8 mouse cellular contexts compared by ENCODE assay signal in the genomic region with DNA sequence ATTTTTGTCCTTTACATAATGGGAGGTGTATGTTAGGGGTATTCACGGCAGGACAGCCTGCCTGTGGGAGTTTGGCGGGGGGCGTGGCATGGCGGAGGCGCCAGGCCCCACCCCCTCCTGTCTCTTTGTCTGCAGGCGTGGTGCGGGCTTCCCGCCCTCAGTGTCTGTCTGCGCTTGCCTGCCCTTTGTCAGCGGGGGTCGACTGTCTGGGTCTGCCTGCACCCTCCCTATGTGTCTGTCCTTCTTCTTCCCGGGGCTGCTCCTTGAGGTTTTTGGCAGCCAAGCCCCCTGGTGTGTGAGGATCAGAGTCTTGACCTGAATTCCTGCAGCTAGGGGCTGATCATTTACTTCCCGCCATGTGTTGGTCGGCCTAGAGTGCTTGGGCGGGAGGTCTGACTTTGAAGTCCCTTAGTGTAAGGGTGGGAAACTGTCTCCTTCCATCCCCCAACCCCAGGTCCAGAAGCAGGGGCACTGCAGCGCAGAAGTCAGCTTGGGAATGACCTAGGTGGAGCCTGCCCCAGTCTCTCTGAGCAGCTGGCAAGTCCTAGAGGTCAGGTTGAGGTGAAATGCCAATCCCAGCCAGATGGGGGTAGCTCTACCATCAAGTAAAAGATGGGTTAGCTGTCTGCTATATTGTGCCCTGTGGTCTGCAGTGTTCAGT. TPM values are rescaled to one million over a fixed set of nuclear protein-coding genes. Genes with fewer than 3 reads are reported as not detected.
DNase-seq lines count a peak whose midpoint lies in the region; ATAC-seq and TF ChIP-seq lines count a peak whose summit lies in the region.

No protein-coding gene starts in this region.

- peak overlapping the region; percentile 79 for H3K9ac ChIP-seq in hindbrain, embryonic 11.5 days (ENCODE audit: low read depth, low read length)
- H3K9ac ChIP-seq in liver, embryonic 14.5 days (replicated peaks) = no peak overlapping the region
- H3K9ac ChIP-seq in neural tube, embryonic 15.5 days (replicated peaks) = peak overlapping the region; percentile 40

- DNase-seq in heart, embryonic 10.5 days (ENCODE audit: low spot score) = peak; percentile 87
- no peak for DNase-seq in heart, adult 9 months (ENCODE audit: low spot score in 2 of 2)
- DNase-seq in embryonic facial prominence, embryonic 10.5 days (ENCODE audit: low spot score) = peak; percentile 92
- DNase-seq in hindbrain, embryonic 11.5 days (ENCODE audit: low spot score) = peak; percentile 86
- no peak for DNase-seq in liver, embryonic 14.5 days (ENCODE audit: low read depth in 3 of 3, low spot score in 3 of 3)
- DNase-seq in layer of hippocampus, postnatal 25 days (ENCODE audit: extremely low spot score in 1 of 2, low spot score in 1 of 2) = no peak

- WGBS in heart, embryonic 10.5 days = 2% methylated on average over 16 of the region's 16 CpGs
- WGBS in embryonic facial prominence, embryonic 10.5 days = 1% methylated on average over 16 of the region's 16 CpGs
- WGBS in hindbrain, embryonic 11.5 days = 0% methylated on average over 16 of the region's 16 CpGs
- 12% methylated on average over 16 of the region's 16 CpGs for WGBS in liver, embryonic 14.5 days (ENCODE audit: insufficient replicate concordance)
- 2% methylated on average over 16 of the region's 16 CpGs for WGBS in neural tube, embryonic 15.5 days

- no peak for TF ChIP-seq EP300 in liver, embryonic 14.5 days (IDR thresholded peaks at IDR 0.05; ENCODE audit: low read depth)

- H3K4me1 ChIP-seq in heart, embryonic 10.5 days = peaks cover 71% of the 10 kb centered on the region
- peaks cover 74% of the 10 kb centered on the region for H3K4me1 ChIP-seq in embryonic facial prominence, embryonic 10.5 days
- peaks cover 22% of the 10 kb centered on the region; the same call in 1 of the 2 replicates for H3K4me1 ChIP-seq in hindbrain, embryonic 11.5 days (replicated peaks; ENCODE audit: control insufficient read depth, insufficient read depth, low read length)
- peaks cover 0 to 12% of the 10 kb centered on the region in 2 experiments; a peak in 2 of 4 replicates for H3K4me1 ChIP-seq in liver, embryonic 14.5 days (replicated peaks; ENCODE audit: control insufficient read depth in 2 of 2, insufficient read depth in 2 of 2, low read length in 1 of 2)
- H3K4me1 ChIP-seq in neural tube, embryonic 15.5 days = peaks cover 71% of the 10 kb centered on the region

- peaks cover 8% of the 10 kb centered on the region; the same call in 1 of the 2 replicates for H3K27me3 ChIP-seq in heart, embryonic 10.5 days (ENCODE audit: insufficient read depth, poor library complexity, severe bottlenecking)
- peaks cover 13% of the 10 kb centered on the region for H3K27me3 ChIP-seq in embryonic facial prominence, embryonic 10.5 days (replicated peaks; ENCODE audit: low read depth, poor library complexity, severe bottlenecking)
- no peaks in the 10 kb centered on the region for H3K27me3 ChIP-seq in hindbrain, embryonic 11.5 days (ENCODE audit: control insufficient read depth, insufficient read depth, low read length)
- peaks cover 26% of the 10 kb centered on the region for H3K27me3 ChIP-seq in liver, embryonic 14.5 days (ENCODE audit: control insufficient read depth, insufficient read depth, low read length)
- no peaks in the 10 kb centered on the region for H3K27me3 ChIP-seq in neural tube, embryonic 15.5 days (replicated peaks)

- peak; percentile 85 for ATAC-seq in hindbrain, embryonic 11.5 days (ENCODE audit: low FRiP score)
- peak; percentile 54; the same call in 1 of the 2 replicates for ATAC-seq in liver, embryonic 14.5 days (ENCODE audit: insufficient read depth)
- peak; percentile 42 for ATAC-seq in neural tube, embryonic 15.5 days (ENCODE audit: low FRiP score)
- no peak for ATAC-seq in monocyte, adult 5-6 weeks (replicated peaks; ENCODE audit: insufficient number of reproducible peaks, low FRiP score, low TSS enrichment, poor library complexity, severe bottlenecking)

- 0 out of 2 replicates have a peak, but pooled peaks have one; percentile 6 for TF ChIP-seq CTCF in liver, embryonic 14.5 days (IDR thresholded peaks at IDR 0.05; ENCODE audit: low read depth)

- peaks cover 7% of the 10 kb centered on the region; the same call in 1 of the 2 replicates for H3K36me3 ChIP-seq in heart, embryonic 10.5 days
- H3K36me3 ChIP-seq in embryonic facial prominence, embryonic 10.5 days (replicated peaks) = peaks cover 45% of the 10 kb centered on the region
- H3K36me3 ChIP-seq in hindbrain, embryonic 11.5 days (ENCODE audit: control insufficient read depth, insufficient read depth, low read length) = no peaks in the 10 kb centered on the region; the same call in 1 of the 2 replicates
- no peaks in the 10 kb centered on the region for H3K36me3 ChIP-seq in liver, embryonic 14.5 days (replicated peaks; ENCODE audit: control insufficient read depth, insufficient read depth, low read depth)
- peaks cover 10% of the 10 kb centered on the region for H3K36me3 ChIP-seq in neural tube, embryonic 15.5 days

- no peaks in the 10 kb centered on the region for H3K9me3 ChIP-seq in heart, embryonic 10.5 days
- no peaks in the 10 kb centered on the region for H3K9me3 ChIP-seq in embryonic facial prominence, embryonic 10.5 days
- no peaks in the 10 kb centered on the region for H3K9me3 ChIP-seq in hindbrain, embryonic 11.5 days (ENCODE audit: control insufficient read depth, low read length)
- no peaks in the 10 kb centered on the region for H3K9me3 ChIP-seq in liver, embryonic 14.5 days (ENCODE audit: control insufficient read depth, low read length)
- H3K9me3 ChIP-seq in neural tube, embryonic 15.5 days (replicated peaks) = no peaks in the 10 kb centered on the region

- peak overlapping the region; percentile 46 for H3K4me3 ChIP-seq in heart, embryonic 10.5 days
- H3K4me3 ChIP-seq in embryonic facial prominence, embryonic 10.5 days = peak overlapping the region; percentile 53
- H3K4me3 ChIP-seq in hindbrain, embryonic 11.5 days (ENCODE audit: low read depth, low read length) = peak overlapping the region; percentile 18
- no peak overlapping the region for H3K4me3 ChIP-seq in liver, embryonic 14.5 days (ENCODE audit: insufficient read depth in 1 of 2, low read depth in 2 of 2, low read length in 2 of 2)
- peak overlapping the region; percentile 29 for H3K4me3 ChIP-seq in neural tube, embryonic 15.5 days (replicated peaks)

- H3K27ac ChIP-seq in heart, embryonic 10.5 days = peak overlapping the region; percentile 90
- peak overlapping the region; percentile 97 for H3K27ac ChIP-seq in embryonic facial prominence, embryonic 10.5 days (replicated peaks)
- H3K27ac ChIP-seq in hindbrain, embryonic 11.5 days (ENCODE audit: low read depth, low read length) = peak overlapping the region; percentile 96
- no peak overlapping the region for H3K27ac ChIP-seq in liver, embryonic 14.5 days
- peak overlapping the region; percentile 64 for H3K27ac ChIP-seq in neural tube, embryonic 15.5 days (replicated peaks)

- H3K4me2 ChIP-seq in hindbrain, embryonic 11.5 days (replicated peaks; ENCODE audit: low read depth, low read length) = peak overlapping the region; percentile 79
- H3K4me2 ChIP-seq in liver, embryonic 14.5 days (ENCODE audit: low read depth) = peak overlapping the region; percentile 35; the same call in 1 of the 2 replicates
- peak overlapping the region; percentile 83 for H3K4me2 ChIP-seq in neural tube, embryonic 15.5 days

RNA-seq across cellular contexts. Expression of a gene that starts 4.4 kb away (rescaled TPM):
- 1.2 and 2.3 TPM in 2 replicates for polyA plus RNA-seq in heart, embryonic 10.5 days (2016; fragmentation: Nextera tagmentation; extraction: Ambion mirVana)
- polyA plus RNA-seq in embryonic facial prominence, embryonic 10.5 days (2016; fragmentation: Nextera tagmentation; extraction: Ambion mirVana) = 2.4 and 3.5 TPM in 2 replicates
- 4.5 and 5.6 TPM in 2 replicates for polyA plus RNA-seq in hindbrain, embryonic 11.5 days (2014; fragmentation: Nextera tagmentation; extraction: Ambion mirVana)
- 0.12 TPM in 1 of 2 replicates, not detected in the other for polyA plus RNA-seq in liver, embryonic 14.5 days (2012; rRNA removed)
- polyA plus RNA-seq in liver, embryonic 14.5 days (2014; fragmentation: Nextera tagmentation; extraction: Ambion mirVana) = not detected in 2 replicates
- 7.4 and 11.9 TPM in 2 replicates for polyA plus RNA-seq in neural tube, embryonic 15.5 days (2015; fragmentation: Nextera tagmentation; extraction: Ambion mirVana)
- total RNA-seq in monocyte, adult 5-6 weeks (2017) = not detected in 3 replicates
- 1 to 10 TPM; 2.6 to 3.0 TPM for total RNA-seq in layer of hippocampus, postnatal 25 days (2021)

RNA-seq across cellular contexts. Expression of a gene that starts 32.8 kb away (rescaled TPM):
- 0.79 and 1.5 TPM in 2 replicates for polyA plus RNA-seq in heart, embryonic 10.5 days (2016; fragmentation: Nextera tagmentation; extraction: Ambion mirVana)
- polyA plus RNA-seq in embryonic facial prominence, embryonic 10.5 days (2016; fragmentation: Nextera tagmentation; extraction: Ambion mirVana) = 1.5 and 1.8 TPM in 2 replicates
- polyA plus RNA-seq in hindbrain, embryonic 11.5 days (2014; fragmentation: Nextera tagmentation; extraction: Ambion mirVana) = 0.57 and 0.88 TPM in 2 replicates
- polyA plus RNA-seq in liver, embryonic 14.5 days (2012; rRNA removed) = 0.15 and 0.19 TPM in 2 replicates
- polyA plus RNA-seq in liver, embryonic 14.5 days (2014; fragmentation: Nextera tagmentation; extraction: Ambion mirVana) = 0.25 TPM in 1 of 2 replicates, not detected in the other
- 2.0 and 2.6 TPM in 2 replicates for polyA plus RNA-seq in neural tube, embryonic 15.5 days (2015; fragmentation: Nextera tagmentation; extraction: Ambion mirVana)
- total RNA-seq in monocyte, adult 5-6 weeks (2017) = 1.8 to 2.1 TPM in 2 of 3 replicates, not detected in the other
- total RNA-seq in layer of hippocampus, postnatal 25 days (2021) = 1 to 10 TPM; 1.4 to 2.1 TPM

RNA-seq across cellular contexts. Expression of a gene that starts 32.9 kb away (rescaled TPM):
- 19.5 and 19.7 TPM in 2 replicates for polyA plus RNA-seq in heart, embryonic 10.5 days (2016; fragmentation: Nextera tagmentation; extraction: Ambion mirVana)
- polyA plus RNA-seq in embryonic facial prominence, embryonic 10.5 days (2016; fragmentation: Nextera tagmentation; extraction: Ambion mirVana) = 20.4 and 21.0 TPM in 2 replicates
- polyA plus RNA-seq in hindbrain, embryonic 11.5 days (2014; fragmentation: Nextera tagmentation; extraction: Ambion mirVana) = 8.5 and 8.8 TPM in 2 replicates
- 3.0 and 3.4 TPM in 2 replicates for polyA plus RNA-seq in liver, embryonic 14.5 days (2012; rRNA removed)
- polyA plus RNA-seq in liver, embryonic 14.5 days (2014; fragmentation: Nextera tagmentation; extraction: Ambion mirVana) = 2.3 and 3.6 TPM in 2 replicates
- 41.3 and 43.7 TPM in 2 replicates for polyA plus RNA-seq in neural tube, embryonic 15.5 days (2015; fragmentation: Nextera tagmentation; extraction: Ambion mirVana)
- total RNA-seq in monocyte, adult 5-6 weeks (2017) = 8.7 to 18.5 TPM (median 16.1 TPM) in 3 replicates
- total RNA-seq in layer of hippocampus, postnatal 25 days (2021) = 10 to 100 TPM; 52.6 to 54.0 TPM

RNA-seq across cellular contexts. Expression of a gene that starts 54.9 kb away (rescaled TPM):
- polyA plus RNA-seq in heart, embryonic 10.5 days (2016; fragmentation: Nextera tagmentation; extraction: Ambion mirVana) = 0.05 and 0.10 TPM in 2 replicates
- 0.08 and 0.12 TPM in 2 replicates for polyA plus RNA-seq in embryonic facial prominence, embryonic 10.5 days (2016; fragmentation: Nextera tagmentation; extraction: Ambion mirVana)
- polyA plus RNA-seq in hindbrain, embryonic 11.5 days (2014; fragmentation: Nextera tagmentation; extraction: Ambion mirVana) = 0.17 and 0.23 TPM in 2 replicates
- polyA plus RNA-seq in liver, embryonic 14.5 days (2012; rRNA removed) = 0.03 and 0.04 TPM in 2 replicates
- not detected in 2 replicates for polyA plus RNA-seq in liver, embryonic 14.5 days (2014; fragmentation: Nextera tagmentation; extraction: Ambion mirVana)
- polyA plus RNA-seq in neural tube, embryonic 15.5 days (2015; fragmentation: Nextera tagmentation; extraction: Ambion mirVana) = 0.47 and 0.49 TPM in 2 replicates
- 0.11 to 0.87 TPM (median 0.57 TPM) in 3 replicates for total RNA-seq in monocyte, adult 5-6 weeks (2017)
- total RNA-seq in layer of hippocampus, postnatal 25 days (2021) = not detected

RNA-seq across cellular contexts. Expression of a gene that starts 56.2 kb away (rescaled TPM):
- 14.4 and 17.5 TPM in 2 replicates for polyA plus RNA-seq in heart, embryonic 10.5 days (2016; fragmentation: Nextera tagmentation; extraction: Ambion mirVana)
- 37.2 and 41.7 TPM in 2 replicates for polyA plus RNA-seq in embryonic facial prominence, embryonic 10.5 days (2016; fragmentation: Nextera tagmentation; extraction: Ambion mirVana)
- polyA plus RNA-seq in hindbrain, embryonic 11.5 days (2014; fragmentation: Nextera tagmentation; extraction: Ambion mirVana) = 22.5 and 26.1 TPM in 2 replicates
- polyA plus RNA-seq in liver, embryonic 14.5 days (2012; rRNA removed) = 1.9 and 2.1 TPM in 2 replicates
- 0.74 and 1.4 TPM in 2 replicates for polyA plus RNA-seq in liver, embryonic 14.5 days (2014; fragmentation: Nextera tagmentation; extraction: Ambion mirVana)
- polyA plus RNA-seq in neural tube, embryonic 15.5 days (2015; fragmentation: Nextera tagmentation; extraction: Ambion mirVana) = 14.8 and 16.0 TPM in 2 replicates
- total RNA-seq in monocyte, adult 5-6 weeks (2017) = 11.8 to 12.1 TPM (median 11.9 TPM) in 3 replicates
- 10 to 100 TPM; 16.5 to 20.4 TPM for total RNA-seq in layer of hippocampus, postnatal 25 days (2021)

Comparison
In these comparisons a context has a peak if more than half of its experiments do, and no peak if none do; other contexts are left out.
1. DNase-seq: peak in heart, embryonic 10.5 days (single experiment), embryonic facial prominence, embryonic 10.5 days (single experiment) and hindbrain, embryonic 11.5 days (single experiment); none in heart, adult 9 months (0 of 2), liver, embryonic 14.5 days (0 of 3) and layer of hippocampus, postnatal 25 days (0 of 2).
2. H3K4me3 ChIP-seq: peak in heart, embryonic 10.5 days (single experiment), embryonic facial prominence, embryonic 10.5 days (single experiment), hindbrain, embryonic 11.5 days (single experiment) and neural tube, embryonic 15.5 days (single experiment); none in liver, embryonic 14.5 days (0 of 2).
3. Peak in every context shown above with its lines, with median percentiles within 50 percentile points of each other: H3K4me2 ChIP-seq.